Mouse (Mus musculus) forebrain, embryonic 11.5 days (tissue): Measurements from ENCODE around the gene Tubb2b. TPM values are rescaled to one million over a fixed set of nuclear protein-coding genes. Genes with fewer than 3 reads are reported as not detected.

Source experiments
- ATAC-seq: fragments of 200-750 bp; cut with Nextera tagmentation; replicated peaks from 2 replicates; pipeline ENCODE4 v1.8.0; 2017; ENCODE audit warnings: moderate TSS enrichment; ENCODE audit not compliant: low FRiP score
- DNase-seq: peaks from one replicate; pipeline ENCODE4 v3.0.0-alpha.2; 2017; ENCODE audit warnings: low spot score
- H3K27ac ChIP-seq: fragments of 300-500 bp; sonication (generic); 2 replicates; pipeline ENCODE4 v1.5.1; 2014; ENCODE audit warnings: low read depth, low read length
- H3K27me3 ChIP-seq: fragments of 300-500 bp; sonication (generic); 2 replicates; pipeline ENCODE4 v1.6.1; 2014; ENCODE audit warnings: mild to moderate bottlenecking, low read length, mixed read lengths; ENCODE audit not compliant: control insufficient read depth, insufficient read depth
- H3K36me3 ChIP-seq: fragments of 300-500 bp; sonication (generic); 2 replicates; pipeline ENCODE4 v1.6.1; 2014; ENCODE audit warnings: mild to moderate bottlenecking, low read length, moderate library complexity, mixed read lengths; ENCODE audit not compliant: control insufficient read depth, insufficient read depth
- H3K4me1 ChIP-seq: fragments of 300-500 bp; sonication (generic); replicated peaks from 2 replicates; pipeline ENCODE4 v1.6.1; 2014; ENCODE audit warnings: low read length, mixed read lengths; ENCODE audit not compliant: control insufficient read depth, insufficient read depth
- H3K4me2 ChIP-seq: fragments of 300-500 bp; sonication (generic); 2 replicates; pipeline ENCODE4 v1.6.1; 2014; ENCODE audit warnings: low read depth, mild to moderate bottlenecking, low read length, moderate library complexity, mixed read lengths; ENCODE audit not compliant: severe bottlenecking
- H3K4me3 ChIP-seq: fragments of 300-500 bp; sonication (generic); 2 replicates; pipeline ENCODE4 v1.5.1; 2014; ENCODE audit warnings: low read depth, low read length
- H3K9ac ChIP-seq: fragments of 300-500 bp; sonication (generic); 2 replicates; pipeline ENCODE4 v1.6.1; 2014; ENCODE audit warnings: low read length
- H3K9me3 ChIP-seq: fragments of 300-500 bp; sonication (generic); 2 replicates; pipeline ENCODE4 v1.6.1; 2016; ENCODE audit warnings: low read length, mixed read lengths; ENCODE audit not compliant: control insufficient read depth
- WGBS: fragments of 180-500 bp; shearing (Covaris S2); extraction: QIAGEN DNeasy Blood & Tissue Kit; methylation state at CpG from one replicate; pipeline ENCODE4 v1.1.7; 2014; 5-methylcytosine and 5-hydroxymethylcytosine counted together
- polyA plus RNA-seq: library from polyadenylated mRNA; unstranded; fragments of >200 nt; fragmentation: Nextera tagmentation; extraction: Ambion mirVana; gene quantifications from 2 replicates; pipeline ENCODE4 v1.2.1, GENCODE M21; 2014

Gene Tubb2b
- polyA plus RNA-seq, 1 experiment from 2014 or later, result 232 TPM

DNA sequence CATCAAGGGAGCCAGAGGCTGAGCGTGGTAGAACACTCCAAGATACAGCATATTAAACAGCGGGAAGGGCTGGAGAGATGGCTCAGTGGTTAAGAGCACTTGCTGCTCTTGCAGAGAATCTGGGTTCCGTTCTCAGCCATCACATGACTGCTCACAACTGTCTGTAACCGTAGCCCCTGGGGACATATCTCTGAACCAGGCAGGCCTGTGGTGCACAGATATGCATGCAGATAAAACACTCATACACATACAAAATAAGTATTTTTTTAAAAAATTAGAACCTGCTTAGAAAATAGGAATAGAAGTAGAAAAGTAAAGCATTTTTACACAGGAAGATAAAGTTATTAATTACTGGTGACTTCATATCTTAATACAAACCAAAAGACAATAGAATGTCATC lies 11.4 kb downstream of the Tubb2b start:
- Histone ChIP-seq H3K4me2 (no peak overlapping the region), H3K9me3 (no peaks in the 10 kb centered on the region), H3K4me1 (no peaks in the 10 kb centered on the region), H3K9ac (no peak overlapping the region), H3K27ac (no peak overlapping the region), H3K27me3 (no peaks in the 10 kb centered on the region), H3K4me3 (no peak overlapping the region), H3K36me3 (no peaks in the 10 kb centered on the region; the same call in 1 of the 2 replicates)
- DNase-seq (no peak), ATAC-seq (no peak)
- WGBS, result 82% methylated on average over 4 of the region's 4 CpGs

DNA sequence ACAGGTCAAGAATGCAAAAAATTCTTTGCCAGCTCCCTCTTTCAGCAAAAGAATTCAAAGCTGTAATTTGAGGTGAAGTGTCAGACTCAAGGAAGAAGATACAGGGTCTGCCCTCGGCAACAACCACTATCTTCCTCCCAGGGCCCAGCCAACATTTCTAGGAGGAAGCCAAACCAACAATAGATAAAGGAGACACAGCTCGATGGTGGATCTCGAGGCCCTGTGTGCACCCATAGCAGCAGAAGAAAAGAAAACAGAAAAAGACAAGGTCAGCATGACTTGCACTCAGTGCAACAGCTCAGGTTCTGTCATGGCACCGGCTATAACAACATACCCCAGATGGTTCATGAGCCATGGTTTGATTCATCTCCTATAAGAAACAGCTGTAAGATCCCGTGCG lies 13.8 kb downstream of the Tubb2b start:
- Histone ChIP-seq H3K9me3 (no peaks in the 10 kb centered on the region), H3K9ac (no peak overlapping the region), H3K27ac (no peak overlapping the region), H3K36me3 (no peaks in the 10 kb centered on the region; the same call in 1 of the 2 replicates), H3K4me1 (no peaks in the 10 kb centered on the region), H3K27me3 (no peaks in the 10 kb centered on the region), H3K4me2 (no peak overlapping the region), H3K4me3 (no peak overlapping the region)
- ATAC-seq (no peak), DNase-seq (no peak)
- 80% methylated on average over 6 of the region's 6 CpGs for WGBS

DNA sequence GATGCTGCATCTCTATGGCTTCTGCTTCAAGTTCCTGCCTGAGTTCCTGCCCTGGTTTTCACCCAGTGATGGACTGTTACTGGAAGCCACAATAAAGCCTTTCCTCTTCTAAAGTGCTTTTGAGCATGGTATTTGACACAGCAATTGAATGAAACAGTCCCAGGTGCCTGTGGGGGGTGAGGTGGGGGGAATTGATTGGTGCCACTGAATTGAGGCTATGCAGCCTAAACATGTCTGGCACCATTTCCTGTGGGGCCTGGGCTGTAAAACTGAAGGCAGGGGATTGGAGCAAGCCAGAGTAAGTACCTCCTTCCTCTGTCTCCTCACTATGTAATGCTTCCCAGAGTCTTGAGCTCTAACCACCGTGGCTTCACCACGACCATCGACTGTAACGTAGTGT lies 15.6 kb downstream of the Tubb2b start:
- ATAC-seq, result no peak
- Histone ChIP-seq H3K4me2 (no peak overlapping the region), H3K4me3 (no peak overlapping the region), H3K9ac (no peak overlapping the region), H3K9me3 (no peaks in the 10 kb centered on the region), H3K27me3 (no peaks in the 10 kb centered on the region), H3K4me1 (no peaks in the 10 kb centered on the region; the same call in 1 of the 2 replicates), H3K36me3 (no peaks in the 10 kb centered on the region; the same call in 1 of the 2 replicates), H3K27ac (no peak overlapping the region)
- DNase-seq, result no peak
- WGBS, result 87% methylated on average over 4 of the region's 4 CpGs

DNA sequence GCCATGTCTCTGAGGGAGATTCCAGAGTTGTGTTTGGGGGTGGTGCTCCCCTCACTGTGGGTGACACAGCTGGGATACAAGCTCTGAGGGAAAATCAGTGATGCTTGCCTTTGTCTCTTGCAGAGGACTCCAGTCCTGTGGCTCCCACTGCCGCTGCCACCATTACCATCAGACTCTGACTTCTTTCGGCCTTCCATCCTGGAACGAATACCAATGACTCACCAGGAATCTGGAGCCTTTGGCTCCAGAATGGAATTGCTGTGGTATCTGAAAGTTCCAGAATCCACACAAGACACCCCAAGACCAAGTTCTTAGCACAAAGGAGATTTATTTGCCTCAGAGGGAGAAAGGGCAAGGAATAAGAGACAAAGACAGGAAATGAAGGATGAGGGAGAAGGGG lies 17.2 kb downstream of the Tubb2b start:
- Histone ChIP-seq H3K4me1 (no peaks in the 10 kb centered on the region; the same call in 1 of the 2 replicates), H3K4me3 (no peak overlapping the region), H3K27me3 (no peaks in the 10 kb centered on the region), H3K36me3 (no peaks in the 10 kb centered on the region; the same call in 1 of the 2 replicates), H3K4me2 (no peak overlapping the region), H3K27ac (no peak overlapping the region), H3K9ac (no peak overlapping the region), H3K9me3 (no peaks in the 10 kb centered on the region)
- WGBS, result 85% methylated on average over 3 of the region's 3 CpGs
- ATAC-seq (no peak), DNase-seq (no peak)

DNA sequence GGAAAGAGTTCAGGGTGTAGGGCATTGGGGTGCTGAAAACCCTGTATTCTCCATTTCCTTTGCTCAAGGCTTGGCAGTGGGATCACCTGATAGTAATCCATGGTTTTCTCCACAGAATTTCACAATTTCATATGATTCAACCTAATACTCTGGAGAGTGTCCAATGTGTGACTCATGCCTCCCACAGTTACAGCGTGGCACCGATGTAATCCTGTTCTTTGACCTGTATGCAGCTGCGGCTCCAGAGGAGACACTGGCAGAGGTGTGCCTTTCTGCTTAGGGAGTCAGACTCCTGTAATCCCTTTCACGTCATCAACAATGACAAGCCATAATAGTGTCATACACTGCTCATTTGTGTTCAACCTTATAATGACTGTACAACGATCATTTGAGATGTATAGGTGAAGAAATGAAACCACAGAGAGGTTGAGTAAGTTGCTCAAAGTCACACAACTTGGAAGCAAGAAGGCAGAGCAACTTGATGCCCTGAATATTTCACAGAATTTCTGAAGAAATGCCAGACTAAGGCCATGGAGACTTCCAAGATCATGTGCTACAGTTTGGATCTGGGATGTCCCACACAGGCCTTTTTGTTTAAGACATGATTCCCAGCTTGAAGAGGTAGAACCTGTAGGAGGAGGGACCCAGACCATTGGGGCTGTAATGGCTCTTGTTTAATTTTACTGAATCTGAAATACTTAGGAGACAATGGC lies 17.7 kb downstream of the Tubb2b start:
- H3K9me3 ChIP-seq, result no peaks in the 10 kb centered on the region
- H3K27ac ChIP-seq, result no peak overlapping the region
- no peak overlapping the region for H3K9ac ChIP-seq
- no peak overlapping the region for H3K4me3 ChIP-seq
- H3K4me1 ChIP-seq, result no peaks in the 10 kb centered on the region; the same call in 1 of the 2 replicates
- H3K4me2 ChIP-seq, result no peak overlapping the region
- no peak for ATAC-seq
- 84% methylated on average over 5 of the region's 5 CpGs for WGBS
- no peaks in the 10 kb centered on the region; the same call in 1 of the 2 replicates for H3K36me3 ChIP-seq
- no peak for DNase-seq
- H3K27me3 ChIP-seq, result no peaks in the 10 kb centered on the region

DNA sequence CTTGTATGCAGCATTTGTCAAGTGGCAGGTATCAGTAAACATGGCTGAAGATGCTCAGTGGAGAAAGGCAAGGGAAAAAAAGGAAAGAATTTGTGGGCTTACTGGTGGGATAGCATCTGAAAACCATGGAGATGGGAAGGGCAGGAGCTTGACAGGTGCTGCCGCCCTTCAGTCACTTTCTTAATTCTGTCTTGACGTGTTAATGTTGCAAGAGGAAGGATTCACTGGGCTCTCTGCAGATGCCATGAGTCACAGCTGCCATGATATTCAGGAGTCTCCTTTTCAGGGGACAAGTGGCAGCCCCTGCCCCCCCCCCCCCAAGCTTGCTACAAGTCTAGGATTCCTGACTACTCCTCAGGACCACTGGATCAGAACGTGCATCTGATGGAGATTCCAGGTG lies 18.4 kb downstream of the Tubb2b start:
- WGBS, result 84% methylated on average over 3 of the region's 3 CpGs
- Histone ChIP-seq H3K27ac (no peak overlapping the region), H3K27me3 (no peaks in the 10 kb centered on the region), H3K36me3 (no peaks in the 10 kb centered on the region; the same call in 1 of the 2 replicates), H3K4me3 (no peak overlapping the region), H3K4me1 (no peaks in the 10 kb centered on the region; the same call in 1 of the 2 replicates), H3K9ac (no peak overlapping the region), H3K9me3 (no peaks in the 10 kb centered on the region), H3K4me2 (no peak overlapping the region)
- DNase-seq, result no peak
- ATAC-seq, result no peak

DNA sequence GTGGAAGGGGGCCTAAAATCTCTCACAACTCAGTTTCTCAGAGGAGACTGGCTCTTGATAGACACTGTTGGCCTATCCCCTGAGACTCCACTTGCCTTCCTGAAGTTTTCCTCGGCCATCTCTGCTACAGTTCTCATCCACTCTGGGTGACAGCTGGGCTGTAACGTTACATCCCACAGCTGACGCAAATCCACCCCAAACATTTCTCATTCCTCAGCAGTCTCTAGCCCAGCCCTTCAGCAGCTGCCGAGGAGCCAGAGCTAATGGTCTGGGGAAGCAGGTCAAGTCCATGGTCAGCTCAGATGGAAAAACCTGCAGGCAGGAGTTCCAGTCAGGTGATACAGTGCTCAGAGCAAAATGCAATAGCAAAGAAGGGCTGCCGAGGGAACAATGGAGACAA lies 19.2 kb downstream of the Tubb2b start:
- H3K4me2 ChIP-seq, result no peak overlapping the region
- H3K27me3 ChIP-seq, result no peaks in the 10 kb centered on the region
- DNase-seq (no peak), ATAC-seq (no peak)
- no peaks in the 10 kb centered on the region; the same call in 1 of the 2 replicates for H3K36me3 ChIP-seq
- no peak overlapping the region for H3K27ac ChIP-seq
- no peak overlapping the region for H3K4me3 ChIP-seq
- H3K4me1 ChIP-seq, result no peaks in the 10 kb centered on the region; the same call in 1 of the 2 replicates
- WGBS, result 77% methylated on average over 5 of the region's 5 CpGs
- H3K9ac ChIP-seq, result no peak overlapping the region
- no peaks in the 10 kb centered on the region for H3K9me3 ChIP-seq

DNA sequence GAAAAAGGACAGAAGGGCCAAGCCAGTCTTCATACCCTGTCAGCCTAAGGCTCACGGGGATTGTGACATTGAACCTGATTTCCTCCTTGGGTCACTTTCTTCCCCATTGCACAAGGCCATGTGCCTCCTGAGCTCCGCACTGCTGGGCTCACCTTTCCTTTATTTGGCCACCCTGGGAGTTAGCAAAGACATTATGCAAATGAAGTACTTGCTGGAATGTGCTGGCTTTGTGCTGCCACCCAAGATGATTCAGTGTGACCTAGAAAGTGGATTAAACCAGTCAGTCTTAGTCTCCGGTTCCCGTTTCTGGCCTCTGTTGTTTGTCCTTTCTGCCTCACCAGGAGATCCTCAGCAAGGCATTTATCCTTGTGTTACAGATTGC lies 20.6 kb downstream of the Tubb2b start:
- Histone ChIP-seq H3K27ac (no peak overlapping the region), H3K4me3 (no peak overlapping the region), H3K9me3 (no peaks in the 10 kb centered on the region), H3K4me1 (no peaks in the 10 kb centered on the region; the same call in 1 of the 2 replicates), H3K27me3 (no peaks in the 10 kb centered on the region), H3K9ac (no peak overlapping the region), H3K36me3 (no peaks in the 10 kb centered on the region), H3K4me2 (no peak overlapping the region)
- WGBS, result 12% methylated on average over 4 of the region's 4 CpGs
- peak; percentile 49; the same call in 1 of the 2 replicates for ATAC-seq
- no peak for DNase-seq
